Mouse (Mus musculus): ENCODE measurements at regions not wholly inside any gene's neighbourhood (a gene's known extent, or its start where the extent isn't known, plus 50 kb on each side); places are given as distances from the start of the nearest gene placed in this dataset.

GRCm38 (mm10) chr15:63191731-63192130 lies 653.2 kb downstream of the Gsdmc2 start:
- no peak for DNase-seq (ENCODE audit: low spot score in 2 of 2)

- no peak for DNase-seq (ENCODE audit: low spot score in 2 of 2)
These were observed 654.9 kb downstream of the Gsdmc2 start for GRCm38 (mm10) chr15:63190086-63190485.

DNA sequence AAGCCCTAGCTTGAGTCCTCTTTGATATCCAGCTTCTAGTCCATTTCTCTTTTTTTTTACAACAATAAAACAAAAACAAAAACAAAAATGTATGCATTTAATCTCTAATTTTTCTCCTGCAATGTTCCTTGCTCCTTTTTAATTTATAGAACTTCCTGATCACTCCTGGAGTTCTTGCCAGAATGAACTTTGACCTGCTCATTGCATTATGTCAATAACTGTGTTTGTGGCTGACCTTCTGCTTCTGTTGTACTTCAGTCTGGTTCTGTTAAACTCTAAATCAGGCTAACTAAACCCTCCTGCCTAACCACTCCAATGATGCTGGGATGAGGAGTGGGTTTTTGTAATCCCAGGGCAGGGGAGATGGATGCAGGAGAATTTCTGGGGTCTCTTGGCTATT lies 674.0 kb downstream of the Gsdmc2 start:
- no peak for DNase-seq (ENCODE audit: low spot score in 2 of 2)

- no peak for DNase-seq (ENCODE audit: low spot score in 2 of 2)
These were observed 674.8 kb downstream of the Gsdmc2 start for GRCm38 (mm10) chr15:63170171-63170570.

- DNase-seq (ENCODE audit: low spot score in 2 of 2): no peak
These were observed 678.6 kb downstream of the Gsdmc2 start for GRCm38 (mm10) chr15:63166411-63166810.

DNA sequence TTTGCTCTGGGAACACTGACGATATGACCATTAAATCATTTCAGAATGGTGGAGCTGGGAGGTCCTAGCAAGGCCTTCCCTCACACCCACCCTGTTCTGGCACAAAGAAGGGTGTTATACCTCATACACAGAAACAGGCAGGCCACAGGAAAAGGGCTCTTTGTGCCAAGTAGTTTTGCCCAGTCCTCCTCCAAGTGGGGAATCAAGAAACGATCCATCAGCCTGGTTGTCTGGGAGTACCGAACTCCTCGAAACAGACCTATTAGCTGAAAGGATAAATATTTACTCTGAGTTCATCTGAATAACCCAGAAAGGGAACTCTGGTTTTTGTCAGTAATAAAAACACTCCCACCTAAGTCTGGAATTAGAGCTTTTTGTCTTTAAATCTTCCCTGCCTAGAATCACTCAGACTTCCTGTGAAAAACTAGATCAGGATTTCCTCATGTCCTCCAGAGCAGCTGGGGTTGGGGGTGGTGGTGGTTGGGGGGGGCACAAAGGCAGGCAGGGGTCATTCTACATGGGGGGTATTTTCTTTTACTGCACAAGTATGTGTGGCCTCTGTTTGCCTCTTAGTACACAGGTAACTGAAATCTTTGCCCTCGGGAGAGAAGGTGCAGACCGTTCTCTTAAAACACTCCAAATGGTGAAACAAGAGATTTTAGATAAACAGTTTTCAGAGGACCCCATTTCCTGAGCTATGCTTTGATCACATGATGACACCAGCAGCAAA lies 681.3 kb downstream of the Gsdmc2 start:
- DNase-seq (ENCODE audit: low spot score in 2 of 2): no peak

DNA sequence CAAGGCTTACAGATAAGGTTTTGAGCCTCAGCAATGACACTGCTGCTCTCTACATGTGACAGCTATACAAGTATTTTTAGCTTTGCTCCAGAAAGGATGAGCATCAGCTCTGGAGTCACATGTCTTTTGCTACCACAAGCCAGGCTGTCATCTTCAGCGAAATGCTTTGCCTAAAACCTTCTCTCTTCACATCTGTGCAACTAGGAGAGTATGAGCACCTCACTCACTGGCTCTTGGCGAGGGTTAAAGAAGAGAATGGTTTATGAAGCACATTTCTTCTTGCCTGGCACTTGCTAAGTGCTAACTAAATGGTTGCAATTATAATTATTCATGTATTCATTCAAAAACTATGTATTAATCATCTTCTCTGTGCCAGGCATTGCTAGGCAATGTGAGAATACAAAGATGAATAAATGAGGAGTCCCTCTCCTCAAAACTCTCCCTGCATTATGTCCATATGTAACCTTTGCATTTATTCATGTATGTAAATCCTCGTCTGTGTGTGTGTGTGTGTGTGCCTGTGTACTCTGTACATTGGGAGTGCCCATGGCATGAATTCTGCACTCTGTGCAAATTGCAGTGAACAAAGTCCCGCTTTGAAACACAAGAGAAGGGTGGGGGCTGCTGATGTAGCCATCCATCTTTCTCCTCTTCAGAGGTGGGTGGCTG lies 682.0 kb downstream of the Gsdmc2 start:
- DNase-seq (ENCODE audit: low spot score in 2 of 2): no peak

DNA sequence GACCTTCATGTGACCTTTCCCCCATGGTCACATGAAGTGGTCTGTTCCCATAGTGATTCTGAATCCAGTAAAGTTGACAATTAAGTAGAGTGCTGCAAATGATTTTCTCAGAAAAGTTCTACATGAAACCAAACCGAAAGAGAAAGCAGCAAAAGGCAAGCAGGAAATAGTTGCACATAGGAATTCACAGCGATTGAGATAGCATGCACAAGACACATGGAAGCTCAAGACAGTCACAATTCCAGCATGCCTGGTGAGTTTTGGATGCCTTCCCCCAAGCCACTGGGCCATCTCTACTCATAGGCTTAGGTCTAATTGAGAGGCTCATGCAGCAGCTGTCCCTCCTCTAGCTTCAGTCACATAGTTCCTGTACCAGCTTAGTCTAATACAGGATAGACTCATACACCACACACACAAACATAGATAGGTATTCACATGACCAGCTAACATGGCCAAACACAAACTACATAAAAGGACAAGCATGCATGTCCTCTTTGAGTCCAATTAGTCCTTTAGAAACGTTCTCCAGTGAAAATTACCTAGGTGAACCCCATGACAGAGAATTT lies 721.8 kb downstream of the Gsdmc2 start:
- DNase-seq (ENCODE audit: low spot score in 2 of 2): no peak

GRCm38 (mm10) chr15:63112918-63113317 lies 732.1 kb downstream of the Gsdmc2 start:
- no peak for DNase-seq (ENCODE audit: low spot score in 2 of 2)

GRCm38 (mm10) chr15:63100093-63100492 lies 744.9 kb downstream of the Gsdmc2 start:
- DNase-seq (ENCODE audit: low spot score in 2 of 2): no peak

- DNase-seq (ENCODE audit: low spot score in 2 of 2): no peak
These were observed 763.0 kb downstream of the Gsdmc2 start for GRCm38 (mm10) chr15:63081972-63082371.

DNA sequence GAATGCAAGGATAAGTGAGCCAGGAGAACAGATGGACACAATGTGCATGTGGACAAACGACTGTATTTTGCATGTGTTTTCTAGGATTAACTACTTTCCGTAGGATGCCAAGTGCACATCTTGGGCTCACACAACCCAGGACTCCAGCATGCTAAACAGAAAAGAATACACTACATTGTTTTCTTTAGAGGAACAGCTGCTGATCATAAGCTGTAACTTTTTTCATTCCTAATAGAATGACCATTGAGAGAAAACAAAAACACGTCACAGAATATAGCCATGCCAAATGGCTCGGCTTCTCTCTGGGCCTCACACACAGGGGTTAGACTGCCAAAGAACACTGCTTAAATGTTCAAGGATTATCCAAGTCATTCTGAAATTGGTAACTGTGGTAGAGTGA lies 765.2 kb downstream of the Gsdmc2 start:
- DNase-seq (ENCODE audit: low spot score in 2 of 2): no peak

DNA sequence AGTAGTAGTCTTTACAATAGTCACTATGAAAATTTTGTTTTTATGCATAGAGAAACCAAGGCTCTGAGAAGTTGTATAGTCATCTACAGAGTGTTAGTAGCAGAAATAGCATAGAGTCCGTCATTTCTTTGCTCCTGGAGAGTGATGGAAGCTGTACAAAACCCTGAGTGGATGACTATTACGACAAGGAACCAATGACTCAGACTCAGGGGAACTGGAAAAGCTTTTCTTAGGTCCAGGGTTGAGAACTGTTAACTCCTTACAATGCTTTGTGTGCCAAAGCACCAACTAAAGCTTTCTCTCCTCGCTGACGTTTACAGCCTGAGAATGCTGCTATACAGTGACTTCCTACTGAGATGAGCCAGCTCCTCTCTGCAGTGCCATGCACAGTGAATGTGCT lies 773.1 kb downstream of the Gsdmc2 start:
- no peak for DNase-seq (ENCODE audit: low spot score in 2 of 2)

DNA sequence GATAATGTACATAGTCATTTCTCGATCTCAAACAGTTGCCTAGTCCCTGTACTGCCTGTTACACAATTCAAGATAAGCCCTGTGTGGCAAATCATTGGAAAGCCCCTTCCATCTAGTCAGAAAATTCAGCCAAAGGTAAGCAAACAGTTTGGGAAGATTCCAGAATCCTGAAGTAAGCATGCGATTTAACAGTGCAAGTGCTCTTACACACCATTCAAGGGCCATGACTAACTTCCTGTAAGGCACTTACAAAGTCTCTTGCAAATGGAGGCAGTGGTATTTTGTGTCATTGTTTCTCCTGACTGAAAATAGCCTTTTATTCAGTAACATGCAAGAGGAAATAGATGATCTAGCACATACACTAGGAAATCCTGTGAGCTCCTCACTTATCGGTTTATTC lies 777.9 kb downstream of the Gsdmc2 start:
- DNase-seq (ENCODE audit: low spot score in 2 of 2): no peak

DNA sequence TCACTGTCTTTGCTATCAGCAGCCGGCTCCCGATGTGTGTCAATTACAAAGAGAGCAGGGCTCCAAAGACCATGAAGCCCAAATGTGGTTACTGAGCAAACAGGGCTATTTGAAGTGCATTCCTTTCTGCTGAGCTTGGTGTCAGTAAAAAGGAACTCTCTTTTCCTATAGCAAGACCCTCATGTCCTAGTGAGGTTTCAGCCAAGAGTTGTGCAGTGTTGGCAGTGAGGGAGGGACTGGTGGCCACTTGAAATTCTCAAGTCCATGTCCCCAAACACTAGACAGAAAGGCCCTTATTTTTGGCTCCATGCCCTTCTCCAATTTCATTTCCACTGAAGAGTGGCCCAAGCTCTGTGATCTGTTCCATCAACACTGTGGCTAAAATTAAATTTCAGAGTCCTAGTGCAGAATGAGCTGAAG lies 778.9 kb downstream of the Gsdmc2 start:
- DNase-seq (ENCODE audit: low spot score in 2 of 2): no peak

DNA sequence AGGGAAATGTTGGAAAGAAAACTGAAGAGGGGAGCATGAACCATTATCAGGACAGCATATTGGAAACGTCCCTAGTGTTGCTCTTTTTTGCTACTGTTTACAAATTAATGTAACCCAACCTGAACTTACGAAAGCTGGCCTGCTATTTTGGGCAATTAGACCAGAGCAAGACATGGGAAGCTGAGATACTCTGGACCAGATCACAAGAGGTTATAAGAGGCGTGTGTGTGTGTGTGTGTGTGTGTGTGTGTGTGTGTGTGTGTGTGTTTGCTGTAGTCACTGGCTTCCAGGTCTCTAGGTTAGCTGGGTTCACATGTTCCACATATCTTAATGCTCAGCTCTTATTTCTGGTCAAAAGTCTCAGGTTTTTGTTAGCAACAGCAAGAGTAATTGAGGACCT lies 783.1 kb downstream of the Gsdmc2 start:
- no peak for DNase-seq (ENCODE audit: low spot score in 2 of 2)

GRCm38 (mm10) chr15:63060826-63061225 lies 784.2 kb downstream of the Gsdmc2 start:
- no peak for DNase-seq (ENCODE audit: low spot score in 2 of 2)

GRCm38 (mm10) chr15:63052570-63053255 lies 792.3 kb downstream of the Gsdmc2 start:
- no peak for DNase-seq (ENCODE audit: low spot score in 2 of 2)

- DNase-seq (ENCODE audit: low spot score in 2 of 2): no peak
These were observed 794.9 kb downstream of the Gsdmc2 start for GRCm38 (mm10) chr15:63050033-63050432.

DNA sequence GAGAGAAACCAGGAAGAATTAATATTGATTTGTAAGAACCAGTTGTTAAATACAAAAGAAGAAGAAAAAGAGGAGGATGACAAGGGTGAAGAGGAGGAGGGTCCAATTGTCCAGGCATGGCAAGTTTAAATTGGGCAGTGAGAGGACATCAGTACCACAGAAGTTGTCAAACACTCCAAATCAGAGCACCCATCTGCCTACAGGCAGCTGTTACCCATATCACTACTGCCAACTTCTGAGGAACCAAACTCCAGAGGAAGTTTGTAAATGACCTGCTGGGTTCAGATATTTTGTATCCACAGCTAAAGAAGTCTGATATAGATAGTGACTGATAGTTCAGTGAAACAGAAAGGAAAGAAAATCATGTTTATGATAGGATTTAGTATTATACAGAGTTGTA lies 802.6 kb downstream of the Gsdmc2 start:
- DNase-seq (ENCODE audit: low spot score in 2 of 2): no peak

- DNase-seq (ENCODE audit: low spot score in 2 of 2): no peak
These were observed 808.7 kb downstream of the Gsdmc2 start for GRCm38 (mm10) chr15:63036241-63036640.

- DNase-seq (ENCODE audit: low spot score in 2 of 2): no peak
These were observed 824.2 kb downstream of the Gsdmc2 start for GRCm38 (mm10) chr15:63020826-63021225.

- no peak for DNase-seq (ENCODE audit: low spot score in 2 of 2)
These were observed 827.0 kb downstream of the Gsdmc2 start for GRCm38 (mm10) chr15:63017966-63018365.
